Mouse (Mus musculus): Measurements from ENCODE around the gene Mrgpra6.

Gene Mrgpra6

DNA sequence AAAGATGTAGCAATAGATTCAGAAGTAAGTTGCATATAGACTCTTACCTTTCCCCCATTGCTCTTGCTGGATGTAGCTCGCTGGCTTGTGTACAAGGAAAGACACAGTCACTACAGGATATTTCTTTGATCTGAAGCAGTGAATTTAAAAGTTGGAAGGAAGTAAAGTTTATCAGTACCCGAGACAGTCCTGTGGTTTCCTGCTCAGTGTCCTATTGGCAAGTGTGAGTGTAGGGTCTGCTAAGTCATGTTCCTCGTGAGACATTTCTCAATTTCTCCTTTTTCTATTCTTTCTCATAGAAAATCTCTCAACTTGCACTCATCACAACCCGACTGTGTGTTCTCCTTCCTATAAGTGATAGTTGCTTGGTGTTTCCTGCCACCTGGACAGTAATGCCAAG lies at the start of gene Mrgpra6:
Mrgpra6 (minus strand) TSS at position 91 of the 400 bp plus-strand sequence.
- no peak for DNase-seq (ENCODE audit: low spot score)

- DNase-seq (ENCODE audit: low spot score), result no peak
Observed at GRCm38 (mm10) chr7:47252770-47253169, 48.0 kb upstream of the Mrgpra6 start, which contains the start of gene Mrgpra9. Mrgpra9 (minus strand) TSS chr7:47252848.

DNA sequence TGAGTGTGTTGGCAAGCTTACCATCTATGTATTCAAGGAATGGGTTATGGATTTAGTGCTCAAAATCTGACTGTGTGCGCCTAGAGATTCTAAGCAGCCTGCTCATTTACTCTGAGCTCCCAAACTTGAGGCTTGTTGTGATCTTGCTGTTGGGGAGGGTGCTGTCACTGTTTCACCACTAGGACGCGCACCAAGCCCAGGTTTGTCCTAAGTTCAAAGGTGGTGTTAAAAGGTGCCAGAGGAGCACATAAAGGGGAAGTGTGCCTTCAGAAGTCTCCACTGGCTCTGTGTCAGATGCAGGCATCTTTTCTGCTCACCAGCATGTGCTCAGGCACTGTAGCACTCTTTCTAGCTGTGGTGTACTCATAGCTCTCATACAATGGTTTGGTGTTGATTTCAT lies 39.9 kb upstream of the Mrgpra6 start:
- no peak for DNase-seq (ENCODE audit: low spot score)

DNA sequence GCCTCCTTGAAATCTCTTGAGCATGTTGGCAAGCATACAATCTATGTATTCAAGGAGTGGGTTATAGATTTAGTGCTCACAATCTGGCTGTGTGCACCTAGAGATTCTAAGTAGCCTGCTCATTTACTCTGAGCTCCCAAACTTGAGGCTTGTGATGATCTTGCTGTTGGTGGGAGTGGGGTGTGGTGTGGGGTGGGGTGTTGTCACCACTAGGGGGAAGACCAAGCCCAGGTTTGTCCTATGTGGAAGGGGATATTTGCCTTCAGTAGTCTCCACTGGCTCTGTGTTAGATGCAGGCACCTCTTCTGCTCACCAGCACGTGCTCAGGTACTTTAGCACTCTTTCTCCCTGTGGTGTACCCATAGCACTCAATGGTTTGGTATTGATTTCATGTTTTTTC lies 9.4 kb downstream of the Mrgpra6 start:
- no peak for DNase-seq (ENCODE audit: low spot score)

GRCm38 (mm10) chr7:47170814-47171213 lies 33.9 kb downstream of the Mrgpra6 start:
- DNase-seq (ENCODE audit: low spot score), result no peak

DNA sequence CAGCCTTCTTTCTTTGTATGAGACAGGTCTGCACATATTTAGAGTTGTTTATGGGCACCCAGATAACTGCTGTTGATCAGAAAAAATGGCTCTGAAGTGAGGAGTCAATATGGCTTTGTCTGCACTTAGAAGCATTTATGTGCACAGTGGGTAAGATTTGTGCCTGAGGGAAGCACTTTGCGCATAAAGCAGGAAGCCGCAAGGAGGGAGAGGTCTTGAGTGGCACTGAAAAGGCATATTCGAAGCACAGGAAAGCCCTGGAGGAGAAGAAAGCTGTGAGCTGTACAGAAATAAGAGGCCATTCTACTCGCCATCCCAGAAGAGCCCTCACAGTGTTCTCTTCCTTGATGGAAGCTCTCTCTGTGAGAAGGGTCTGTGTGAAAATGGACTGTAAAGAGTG lies 39.7 kb downstream of the Mrgpra6 start:
- DNase-seq (ENCODE audit: low spot score), result no peak

DNA sequence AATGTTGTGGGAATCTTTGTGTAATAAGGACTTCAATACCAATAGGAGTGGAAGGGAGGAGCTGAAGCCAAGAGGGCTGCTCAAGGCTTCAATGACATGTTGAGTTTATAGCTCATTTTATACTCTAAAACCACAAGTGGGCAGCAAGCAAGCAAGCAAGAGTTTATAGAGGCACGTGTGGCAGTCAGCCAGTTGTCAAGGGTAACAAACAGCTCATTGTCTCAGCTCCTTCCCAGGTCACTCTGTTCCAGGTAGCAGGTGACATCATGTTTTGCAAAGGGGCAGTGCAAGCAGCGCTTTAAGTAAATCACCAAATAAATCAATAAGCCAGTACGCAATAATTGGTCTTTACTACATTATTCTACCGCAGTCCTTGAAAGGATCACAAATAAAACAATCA lies 41.5 kb downstream of the Mrgpra6 start:
- DNase-seq (ENCODE audit: low spot score), result no peak

GRCm38 (mm10) chr7:47158451-47158850 lies 46.3 kb downstream of the Mrgpra6 start:
- DNase-seq (ENCODE audit: low spot score), result no peak

DNA sequence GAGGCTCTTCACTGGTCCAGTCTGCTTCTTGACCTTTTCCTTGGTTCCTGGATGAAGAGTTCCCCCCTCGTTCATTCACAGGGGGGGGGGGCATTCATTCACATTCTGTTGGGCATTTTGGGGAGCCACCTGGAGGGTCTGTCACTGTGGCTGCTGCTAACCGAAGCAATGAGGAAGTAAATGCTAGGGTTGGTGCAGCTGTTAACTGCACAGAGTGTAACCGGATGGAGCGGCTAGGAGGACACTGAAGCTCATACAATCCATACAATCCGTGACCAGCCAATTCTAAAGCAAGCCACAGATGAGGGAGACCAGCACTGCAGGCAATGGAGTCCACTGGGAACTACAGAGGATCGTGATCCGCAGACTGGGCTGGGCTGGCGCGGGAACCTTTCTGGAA lies 47.0 kb downstream of the Mrgpra6 start:
- DNase-seq (ENCODE audit: low spot score), result no peak

DNA sequence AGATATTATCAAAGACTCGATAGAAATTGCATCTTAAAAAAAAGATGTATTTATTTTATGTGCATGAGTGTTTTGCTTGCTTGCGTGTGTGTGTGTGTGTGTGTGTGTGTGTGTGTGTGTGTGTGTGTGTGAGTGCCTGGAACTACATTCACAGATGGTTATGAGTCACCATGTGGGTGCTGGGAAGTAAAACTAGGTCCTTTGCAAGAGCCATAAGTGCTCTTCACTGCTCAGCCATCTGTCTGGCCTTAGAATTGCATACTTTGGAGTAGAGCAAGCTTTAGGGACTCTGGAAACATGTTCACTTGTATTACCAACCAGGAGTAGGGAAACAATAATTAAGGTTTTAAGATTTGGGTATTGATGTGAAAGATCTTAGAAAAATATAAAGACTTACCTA lies 48.9 kb downstream of the Mrgpra6 start:
- no peak for DNase-seq (ENCODE audit: low spot score)

DNA sequence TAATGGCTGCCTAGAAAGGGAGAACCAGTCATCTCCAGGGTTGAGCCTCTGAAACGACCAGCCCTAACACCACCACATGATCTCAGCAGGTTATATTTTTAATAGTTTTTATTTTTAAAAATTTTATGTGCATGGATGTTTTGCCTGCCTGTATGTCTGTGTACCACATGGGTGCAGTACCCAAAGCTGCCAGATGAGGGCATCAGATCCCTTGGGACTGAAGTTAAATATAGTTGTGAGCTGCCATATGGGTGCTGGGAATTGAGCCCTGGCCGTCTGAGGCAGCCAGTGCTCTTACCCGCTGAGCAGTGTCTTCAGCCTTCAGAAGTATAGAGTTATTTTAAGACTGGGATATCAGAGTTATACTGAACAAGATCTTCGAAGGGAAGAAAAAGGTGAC lies 49.3 kb downstream of the Mrgpra6 start:
- no peak for DNase-seq (ENCODE audit: low spot score)

DNA sequence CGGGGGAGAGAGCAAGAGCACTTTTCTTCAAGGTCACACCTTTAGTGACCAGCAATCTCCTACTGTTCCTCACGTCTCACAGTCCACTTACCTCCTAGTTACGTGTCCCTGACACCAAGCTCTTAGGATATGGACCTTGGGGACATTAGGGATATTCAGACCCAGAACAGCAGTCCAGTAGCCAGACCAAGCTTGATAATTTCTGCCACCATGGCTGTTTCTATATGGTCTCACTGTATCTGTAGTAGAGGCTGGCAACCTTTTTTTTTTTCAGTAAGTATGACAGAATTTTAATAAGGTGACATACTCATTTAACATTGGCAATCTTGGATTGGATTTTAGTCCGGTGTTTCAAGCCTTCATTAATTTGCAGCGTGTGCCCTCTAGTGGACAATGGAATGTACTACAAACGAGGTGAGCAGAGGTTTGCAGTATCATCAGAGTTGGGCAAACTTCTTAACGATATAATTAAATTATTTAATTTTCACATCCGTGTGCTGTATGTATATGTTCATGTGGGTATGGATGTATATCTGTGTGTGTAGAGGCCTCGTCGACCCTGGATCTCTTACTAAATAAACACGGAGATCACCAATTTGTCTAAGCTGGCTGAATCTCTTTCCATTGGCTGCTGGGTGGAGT lies 54.2 kb downstream of the Mrgpra6 start:
- DNase-seq (ENCODE audit: low spot score), result peak; percentile 56

GRCm38 (mm10) chr7:47148298-47148697 lies 56.4 kb downstream of the Mrgpra6 start:
- DNase-seq (ENCODE audit: low spot score), result no peak

DNA sequence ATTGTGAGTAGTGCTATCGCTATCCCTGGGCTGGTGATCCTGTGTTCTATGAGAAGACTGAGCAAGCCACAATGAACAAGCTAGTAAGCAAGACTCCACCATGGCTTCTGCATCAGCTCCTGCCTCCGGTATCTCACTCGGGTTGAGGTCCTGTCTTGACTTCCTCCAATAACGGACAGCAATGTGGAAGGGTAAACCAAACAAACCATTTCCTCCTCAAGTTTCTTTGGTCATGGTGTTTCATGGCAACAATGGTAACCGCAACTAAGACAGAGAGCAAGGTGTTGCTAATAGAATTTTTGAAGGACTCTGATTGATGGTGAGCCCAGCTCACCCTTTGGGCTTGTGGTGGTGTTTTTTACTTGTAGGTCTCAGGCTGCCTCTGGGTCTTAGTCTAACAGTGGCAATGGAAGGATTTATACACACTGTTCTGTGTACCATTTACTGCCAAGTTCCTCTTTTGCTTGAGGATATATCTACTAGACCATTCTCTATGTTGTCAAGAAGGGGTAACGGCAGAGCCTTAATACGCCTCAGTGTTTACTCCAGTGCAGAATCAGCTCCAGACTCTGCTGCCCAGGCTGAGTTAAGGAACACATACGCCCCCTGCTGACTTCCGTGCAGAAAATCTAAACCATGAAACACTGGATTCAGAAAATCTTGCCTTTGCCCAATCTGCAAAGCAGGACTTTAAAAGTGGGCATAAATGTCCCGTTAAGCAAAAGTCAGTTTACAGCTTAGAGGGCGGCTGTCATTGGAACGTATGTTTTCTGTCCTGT lies 58.5 kb downstream of the Mrgpra6 start:
- no peak for DNase-seq (ENCODE audit: low spot score)

DNA sequence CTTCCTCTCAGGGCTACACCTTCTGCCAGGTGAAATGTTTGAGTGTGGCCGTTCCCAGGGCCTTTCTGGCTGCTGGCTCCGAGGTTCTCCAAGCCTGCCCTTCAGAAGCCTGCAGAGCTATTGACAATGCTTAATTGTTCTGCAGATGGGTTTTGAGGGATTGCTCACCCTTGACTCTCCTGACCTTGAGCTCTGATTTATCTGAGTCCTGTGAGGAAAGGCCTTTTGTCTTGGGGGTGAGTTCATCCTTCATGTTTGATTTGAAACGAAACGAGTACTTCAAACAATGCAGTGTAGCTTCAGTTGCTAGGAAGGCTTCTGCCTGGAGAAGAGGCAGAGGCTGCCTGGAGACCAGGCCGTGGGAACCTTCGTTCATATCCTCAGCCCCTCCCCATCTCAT lies 60.4 kb downstream of the Mrgpra6 start:
- DNase-seq (ENCODE audit: low spot score), result no peak

- DNase-seq (ENCODE audit: low spot score), result no peak
Observed at GRCm38 (mm10) chr7:47139823-47140325, 64.8 kb downstream of the Mrgpra6 start.

Measured in c-Kit-positive CD71-positive TER-119-positive erythroid progenitor cells, embryonic 14.5 days (primary cell).